Mouse (Mus musculus) bone marrow macrophage, adult 2 months (primary cell): ENCODE measurements at regions not wholly inside any gene's neighbourhood (a gene's known extent, or its start where the extent isn't known, plus 50 kb on each side); places are given as distances from the start of the nearest gene placed in this dataset.

ENCODE experiments used
- CTCF ChIP-seq: IDR thresholded peaks from 2 replicates; pipeline ENCODE4 v1.5.1; 2012; ENCODE audit warnings: low read depth, mild to moderate bottlenecking, low read length, moderate library complexity
- POLR2A ChIP-seq: IDR thresholded peaks from 2 replicates; pipeline ENCODE4 v1.6.1; 2012; ENCODE audit warnings: mild to moderate bottlenecking, low read depth, low read length, borderline replicate concordance

- TF ChIP-seq CTCF (no peak), POLR2A (no peak)
Observed at GRCm38 (mm10) chr7:67442284-67442683, 69.6 kb upstream of the Mef2a start.
